Comparison of ENCODE assay signal across 9 mouse cellular contexts in the genomic region with DNA sequence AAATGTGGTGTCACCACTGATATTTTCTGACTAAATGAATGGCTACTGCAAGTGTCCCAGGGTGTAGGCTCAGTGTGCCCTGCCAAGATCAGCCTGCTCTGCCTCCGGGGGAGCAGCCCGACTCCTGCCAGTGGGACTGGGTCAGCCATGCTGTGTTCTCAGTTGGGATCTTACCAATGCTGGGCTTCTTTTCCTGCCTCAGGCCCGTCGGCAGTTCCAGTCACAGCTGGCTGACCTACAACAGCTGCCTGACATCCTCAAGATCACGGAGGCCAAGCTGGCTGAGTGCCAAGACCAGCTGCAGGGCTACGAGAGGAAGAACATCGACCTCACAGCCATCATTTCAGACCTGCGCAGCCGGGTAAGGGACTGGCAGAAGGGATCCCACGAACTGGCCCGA. TPM values are rescaled to one million over a fixed set of nuclear protein-coding genes. Genes with fewer than 3 reads are reported as not detected.
A peak's percentile ranks its signal among the peaks of the same experiment; 100 is the strongest.
DNase-seq lines count a peak whose midpoint lies in the region; ATAC-seq and TF ChIP-seq lines count a peak whose summit lies in the region.
"Had no signal": no experiment of that assay in that cellular context is flagged by ENCODE, and none has a peak within 500 bp of the region (broad histone marks: within the 10 kb centered on the region; RNA-seq: fewer than 3 reads in every experiment).

No protein-coding gene starts in this region.

- no peaks in the 10 kb centered on the region for H3K27me3 ChIP-seq in kidney, embryonic 16.5 days (ENCODE audit: insufficient read depth, low read length)
- H3K27me3 ChIP-seq in stomach, postnatal 0 days (ENCODE audit: control insufficient read depth, insufficient read depth, low read length) = no peaks in the 10 kb centered on the region

- 0 out of 2 replicates have a peak, but pooled peaks cover 4% of the 10 kb centered on the region for H3K4me1 ChIP-seq in kidney, embryonic 16.5 days (ENCODE audit: insufficient read depth, low read length)
- H3K4me1 ChIP-seq in stomach, postnatal 0 days (replicated peaks; ENCODE audit: control insufficient read depth, insufficient read depth) = no peaks in the 10 kb centered on the region

- no peak overlapping the region for H3K27ac ChIP-seq in kidney, embryonic 16.5 days (ENCODE audit: low read length)
- H3K27ac ChIP-seq in stomach, postnatal 0 days (replicated peaks) = no peak overlapping the region
- H3K27ac ChIP-seq: liver, embryonic 14.5 days had no signal

- peak; percentile 68 for DNase-seq in kidney, adult 18-20 months
- DNase-seq in R1 (ENCODE audit: low read depth, low spot score) = peak; percentile 61
- peak; percentile 39 for DNase-seq in cerebellum, adult 8-10 months
- DNase-seq in heart, postnatal 4 days = peak; percentile 84
- DNase-seq in lung, postnatal 14 days = peak; percentile 78
- DNase-seq in stomach, postnatal 0 days (ENCODE audit: low spot score) = peak; percentile 36

- TF ChIP-seq CTCF in stomach, postnatal 0 days (IDR thresholded peaks at IDR 0.05; ENCODE audit: low read depth) = no peak

- peaks cover 65% of the 10 kb centered on the region for H3K36me3 ChIP-seq in kidney, embryonic 16.5 days (ENCODE audit: insufficient read depth, low read length)
- peaks cover 46% of the 10 kb centered on the region for H3K36me3 ChIP-seq in stomach, postnatal 0 days (ENCODE audit: control insufficient read depth, insufficient read depth, low read length)

- TF ChIP-seq EP300 in stomach, postnatal 0 days (optimal IDR thresholded peaks at IDR 0.05) = no peak

- H3K9ac ChIP-seq in kidney, embryonic 16.5 days (replicated peaks; ENCODE audit: low read length) = no peak overlapping the region
- no peak overlapping the region for H3K9ac ChIP-seq in stomach, postnatal 0 days (ENCODE audit: low read length)
- H3K9ac ChIP-seq: liver, embryonic 14.5 days had no signal

- no peak overlapping the region for H3K4me3 ChIP-seq in kidney, embryonic 16.5 days (ENCODE audit: low read length)
- H3K4me3 ChIP-seq in stomach, postnatal 0 days (ENCODE audit: low read depth, low read length) = no peak overlapping the region

- no peaks in the 10 kb centered on the region for H3K9me3 ChIP-seq in kidney, embryonic 16.5 days (ENCODE audit: low read length)
- H3K9me3 ChIP-seq in stomach, postnatal 0 days (ENCODE audit: control insufficient read depth, low read length) = no peaks in the 10 kb centered on the region

- ATAC-seq in kidney, embryonic 16.5 days (ENCODE audit: low FRiP score, low TSS enrichment) = no peak
- ATAC-seq in stomach, postnatal 0 days (ENCODE audit: low FRiP score, low TSS enrichment) = no peak; the same call in 1 of the 2 replicates
- ATAC-seq in megakaryocyte progenitor cell, adult 5-6 weeks (replicated peaks; ENCODE audit: poor library complexity) = no peak

- 24% methylated on average over 11 of the region's 11 CpGs for WGBS in kidney, embryonic 16.5 days
- 41% methylated on average over 11 of the region's 11 CpGs for WGBS in stomach, postnatal 0 days

- no peak overlapping the region for H3K4me2 ChIP-seq in kidney, embryonic 16.5 days (replicated peaks; ENCODE audit: low read depth, low read length)
- no peak overlapping the region for H3K4me2 ChIP-seq in stomach, postnatal 0 days (replicated peaks; ENCODE audit: low read depth)

RNA-seq across cellular contexts. Expression of gene Gle1, which starts 13.2 kb away (rescaled TPM):
- polyA plus RNA-seq in kidney, embryonic 16.5 days (2015; fragmentation: Nextera tagmentation; extraction: Ambion mirVana) = 63.9 and 67.6 TPM in 2 replicates
- total RNA-seq in heart, postnatal 4 days (2021) = 10 to 100 TPM; 25.9 to 26.8 TPM
- polyA plus RNA-seq in stomach, postnatal 0 days (2015; fragmentation: Nextera tagmentation; extraction: Ambion mirVana) = 22.7 and 24.1 TPM in 2 replicates
- 24.7 and 29.2 TPM in 2 replicates for total RNA-seq in megakaryocyte progenitor cell, adult 5-6 weeks (2015)
- 58.0 and 92.2 TPM in 2 replicates for total RNA-seq in megakaryocyte progenitor cell, adult 5-6 weeks (2017)

RNA-seq across cellular contexts. Expression of gene Odf2, which starts 33.0 kb away (rescaled TPM):
- 57.7 and 76.5 TPM in 2 replicates for polyA plus RNA-seq in kidney, embryonic 16.5 days (2015; fragmentation: Nextera tagmentation; extraction: Ambion mirVana)
- 10 to 100 TPM; 44.8 to 52.4 TPM for total RNA-seq in heart, postnatal 4 days (2021)
- 20.5 and 22.6 TPM in 2 replicates for polyA plus RNA-seq in stomach, postnatal 0 days (2015; fragmentation: Nextera tagmentation; extraction: Ambion mirVana)
- 34.4 and 47.6 TPM in 2 replicates for total RNA-seq in megakaryocyte progenitor cell, adult 5-6 weeks (2015)
- 81.5 and 107 TPM in 2 replicates for total RNA-seq in megakaryocyte progenitor cell, adult 5-6 weeks (2017)

RNA-seq across cellular contexts. Expression of gene Sptan1, which starts 43.3 kb away (rescaled TPM):
- 102 and 109 TPM in 2 replicates for polyA plus RNA-seq in kidney, embryonic 16.5 days (2015; fragmentation: Nextera tagmentation; extraction: Ambion mirVana)
- total RNA-seq in heart, postnatal 4 days (2021) = 100 to 1,000 TPM; 370 to 371 TPM
- polyA plus RNA-seq in stomach, postnatal 0 days (2015; fragmentation: Nextera tagmentation; extraction: Ambion mirVana) = 44.2 and 48.3 TPM in 2 replicates
- total RNA-seq in megakaryocyte progenitor cell, adult 5-6 weeks (2015) = 45.3 and 52.5 TPM in 2 replicates
- 90.5 and 106 TPM in 2 replicates for total RNA-seq in megakaryocyte progenitor cell, adult 5-6 weeks (2017)

RNA-seq across cellular contexts. Expression of gene Cercam, which starts 53.0 kb away (rescaled TPM):
- polyA plus RNA-seq in kidney, embryonic 16.5 days (2015; fragmentation: Nextera tagmentation; extraction: Ambion mirVana) = 20.1 and 20.8 TPM in 2 replicates
- 10 to 100 TPM; 13.4 to 13.9 TPM for total RNA-seq in heart, postnatal 4 days (2021)
- 17.7 and 18.7 TPM in 2 replicates for polyA plus RNA-seq in stomach, postnatal 0 days (2015; fragmentation: Nextera tagmentation; extraction: Ambion mirVana)
- total RNA-seq in megakaryocyte progenitor cell, adult 5-6 weeks (2015) = 13.0 and 13.9 TPM in 2 replicates
- 7.7 and 10.8 TPM in 2 replicates for total RNA-seq in megakaryocyte progenitor cell, adult 5-6 weeks (2017)
